Mouse (Mus musculus) regulatory T cell (primary cell): ENCODE data around the gene Gpx2.

Experiments
- in situ Hi-C: fragments of 300-600 bp; cut with MboI, MseI; formaldehyde crosslinking; loops from one replicate; pipeline ENCODE4 v1.15.1; 2025; ENCODE audit warnings: high pct_unique_total_duplicates

Gene Gpx2

GRCm38 (mm10) chr12:76795350-76795749, at the start of gene Gpx2:
Gene Gpx2, minus strand, starts transcription at chr12:76795554.
- in situ Hi-C loops, result no loop called here

GRCm38 (mm10) chr12:76844346-76845061, 49.1 kb upstream of the Gpx2 start:
- in situ Hi-C loops, result no loop called here

- in situ Hi-C loops, result no loop called here
Observed at GRCm38 (mm10) chr12:76840081-76840480, 44.7 kb upstream of the Gpx2 start.

GRCm38 (mm10) chr12:76839298-76839697, 43.9 kb upstream of the Gpx2 start:
- in situ Hi-C loops, result loop anchor here (5.0 kb wide), 3 partner anchors 33 to 298 kb away; partner anchors contain the start of gene Max

GRCm38 (mm10) chr12:76837844-76838650, 42.7 kb upstream of the Gpx2 start:
- in situ Hi-C loops, result loop anchor here (5.0 kb wide), 3 partner anchors 34 to 299 kb away; partner anchors contain the start of gene Max

GRCm38 (mm10) chr12:76837101-76837843, 41.9 kb upstream of the Gpx2 start:
- in situ Hi-C loops, result loop anchor here (5.0 kb wide), 3 partner anchors 35 to 300 kb away; partner anchors contain the start of gene Max

GRCm38 (mm10) chr12:76832704-76833103, 37.4 kb upstream of the Gpx2 start:
- in situ Hi-C loops, result no loop called here

GRCm38 (mm10) chr12:76825283-76825682, 29.9 kb upstream of the Gpx2 start:
- in situ Hi-C loops, result no loop called here

GRCm38 (mm10) chr12:76822651-76823041, 27.3 kb upstream of the Gpx2 start, which contains the start of gene Rab15:
Gene Rab15, minus strand, starts transcription at chr12:76822908.
- in situ Hi-C loops, result no loop called here

GRCm38 (mm10) chr12:76822002-76822650, 26.8 kb upstream of the Gpx2 start:
- in situ Hi-C loops, result no loop called here

- in situ Hi-C loops, result no loop called here
Observed at GRCm38 (mm10) chr12:76820615-76821014, 25.3 kb upstream of the Gpx2 start.

GRCm38 (mm10) chr12:76819816-76820215, 24.5 kb upstream of the Gpx2 start:
- in situ Hi-C loops, result no loop called here

- in situ Hi-C loops, result no loop called here
Observed at GRCm38 (mm10) chr12:76818908-76819307, 23.6 kb upstream of the Gpx2 start.

GRCm38 (mm10) chr12:76818120-76818519, 22.8 kb upstream of the Gpx2 start:
- in situ Hi-C loops, result no loop called here

GRCm38 (mm10) chr12:76817176-76817575, 21.8 kb upstream of the Gpx2 start:
- in situ Hi-C loops, result no loop called here

- in situ Hi-C loops, result no loop called here
Observed at GRCm38 (mm10) chr12:76816720-76817119, 21.4 kb upstream of the Gpx2 start.

- in situ Hi-C loops, result no loop called here
Observed at GRCm38 (mm10) chr12:76814120-76814519, 18.8 kb upstream of the Gpx2 start.

- in situ Hi-C loops, result no loop called here
Observed at GRCm38 (mm10) chr12:76813543-76813942, 18.2 kb upstream of the Gpx2 start.

GRCm38 (mm10) chr12:76811006-76811405, 15.7 kb upstream of the Gpx2 start:
- in situ Hi-C loops, result no loop called here

- in situ Hi-C loops, result no loop called here
Observed at GRCm38 (mm10) chr12:76810491-76810890, 15.1 kb upstream of the Gpx2 start.

- in situ Hi-C loops, result no loop called here
Observed at GRCm38 (mm10) chr12:76807796-76808195, 12.4 kb upstream of the Gpx2 start.
